Mouse (Mus musculus) embryonic fibroblast, embryonic 13.5 days (primary cell): ENCODE measurements around the gene Kiss1r.

Experiments used
- CTCF ChIP-seq: IDR thresholded peaks from 2 replicates; pipeline ENCODE4 v1.5.1; 2011; ENCODE audit warnings: mild to moderate bottlenecking, control low read depth, low read length, moderate library complexity, borderline replicate concordance; ENCODE audit not compliant: insufficient read depth
- POLR2A ChIP-seq: IDR thresholded peaks from 2 replicates; pipeline ENCODE4 v1.6.1; 2011; ENCODE audit warnings: low read depth, mild to moderate bottlenecking, control low read depth, low read length, moderate library complexity

DNA sequence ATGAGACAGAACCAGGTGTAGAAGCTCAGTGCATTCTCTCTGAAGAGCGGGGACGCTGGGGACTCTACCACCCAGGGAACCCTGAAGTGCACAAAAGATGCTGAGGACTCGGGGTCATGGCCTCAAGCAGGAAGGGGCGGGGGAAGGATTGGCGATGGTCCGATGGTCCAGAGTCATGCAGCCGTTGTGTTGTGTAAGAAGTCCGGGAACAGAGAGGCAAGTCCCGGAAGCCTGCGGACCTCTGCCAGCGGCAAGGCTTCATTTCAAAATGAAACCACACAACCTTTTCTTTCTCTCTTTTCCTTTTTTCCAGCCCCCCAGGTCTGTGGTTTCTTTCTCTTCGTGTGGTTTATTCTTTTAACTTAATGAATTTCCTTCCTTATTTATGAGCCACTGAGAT lies 39.0 kb upstream of the Kiss1r start:
- TF ChIP-seq CTCF (no peak), POLR2A (no peak)
